ENCODE assay signal across 8 mouse cellular contexts in genomic region chr9:66732791-66733691, GRCm38 (mm10). TPM values are rescaled to one million over a fixed set of nuclear protein-coding genes. Genes with fewer than 3 reads are reported as not detected.
DNase-seq lines count a peak whose midpoint lies in the region; ATAC-seq and TF ChIP-seq lines count a peak whose summit lies in the region.

No protein-coding gene starts in this region.

- no peaks in the 10 kb centered on the region for H3K36me3 ChIP-seq in heart, adult 2 months (ENCODE audit: control insufficient read depth, insufficient read depth, low read length)
- no peaks in the 10 kb centered on the region for H3K36me3 ChIP-seq in heart, embryonic 14.5 days (ENCODE audit: control insufficient read depth, insufficient read depth, low read length)
- H3K36me3 ChIP-seq in liver, embryonic 12.5 days: no peaks in the 10 kb centered on the region

- TF ChIP-seq EP300 in heart, adult 2 months (IDR thresholded peaks at IDR 0.05; ENCODE audit: insufficient read depth, low read depth, low read length): no peak

- peaks cover 2% of the 10 kb centered on the region; the same call in 1 of the 2 replicates for H3K27me3 ChIP-seq in heart, adult 2 months (ENCODE audit: control insufficient read depth, insufficient read depth, low read length)
- H3K27me3 ChIP-seq in heart, embryonic 14.5 days (ENCODE audit: control insufficient read depth, insufficient read depth, low read length): no peaks in the 10 kb centered on the region
- H3K27me3 ChIP-seq in liver, embryonic 12.5 days (replicated peaks): peaks cover 16% of the 10 kb centered on the region

- H3K4me1 ChIP-seq in heart, adult 2 months (ENCODE audit: control insufficient read depth, insufficient read depth, low read length): 0 out of 2 replicates have a peak, but pooled peaks cover 1% of the 10 kb centered on the region
- peaks cover 7 to 16% of the 10 kb centered on the region in 2 experiments; a peak in 3 of 4 replicates for H3K4me1 ChIP-seq in heart, embryonic 14.5 days (ENCODE audit: control insufficient read depth in 2 of 2, insufficient read depth in 2 of 2, low read length in 2 of 2)
- H3K4me1 ChIP-seq in liver, embryonic 12.5 days: 0 out of 2 replicates have a peak, but pooled peaks cover 2% of the 10 kb centered on the region

- H3K4me3 ChIP-seq in heart, adult 2 months: no peak overlapping the region
- no peak overlapping the region for H3K4me3 ChIP-seq in heart, embryonic 14.5 days (ENCODE audit: control insufficient read depth in 1 of 2, insufficient read depth in 1 of 2, low read depth in 1 of 2, low read length in 2 of 2)
- no peak overlapping the region for H3K4me3 ChIP-seq in liver, embryonic 12.5 days

- TF ChIP-seq POLR2A in heart, adult 2 months (IDR thresholded peaks at IDR 0.05; ENCODE audit: insufficient read depth, low read depth, low read length): no peak

- H3K79me2 ChIP-seq in heart, adult 2 months (replicated peaks; ENCODE audit: control insufficient read depth, insufficient read depth, low read length): no peaks in the 10 kb centered on the region

- DNase-seq in heart, adult 2 months: peak; percentile 24 to 28
- no peak for DNase-seq in heart, postnatal 25 days (ENCODE audit: low spot score)
- DNase-seq in cerebellum, adult 8-10 months: peak; percentile 86
- DNase-seq in layer of hippocampus, adult 9-10 months (ENCODE audit: low spot score): peak; percentile 48
- peak; percentile 77 to 78 for DNase-seq in right cerebral cortex, postnatal 36 days (ENCODE audit: low spot score in 2 of 2)
- DNase-seq in T-cell, adult 2 months (ENCODE audit: low spot score): no peak

- H3K27ac ChIP-seq in heart, adult 2 months: no peak overlapping the region
- H3K27ac ChIP-seq in heart, embryonic 14.5 days (replicated peaks in 1 of 2; ENCODE audit: control insufficient read depth in 1 of 2, insufficient read depth in 1 of 2, low read depth in 2 of 2, low read length in 2 of 2): no peak overlapping the region
- no peak overlapping the region for H3K27ac ChIP-seq in liver, embryonic 12.5 days

- WGBS in heart, adult 2 months: 32% methylated on average over 15 of the region's 15 CpGs
- WGBS in heart, embryonic 14.5 days: 17% methylated on average over 15 of the region's 15 CpGs
- WGBS in liver, embryonic 12.5 days (ENCODE audit: insufficient replicate concordance): 35% methylated on average over 15 of the region's 15 CpGs

- intact Hi-C loops in heart, adult 2 months (cut with DNase I): no loop called here
- intact Hi-C loops in heart, postnatal 25 days (cut with DNase I): no loop called here

- no peak for TF ChIP-seq CTCF in heart, adult 2 months (IDR thresholded peaks at IDR 0.05)

- no peak overlapping the region for H3K9ac ChIP-seq in heart, adult 2 months (ENCODE audit: low read depth, low read length)
- H3K9ac ChIP-seq in heart, embryonic 14.5 days (ENCODE audit: low read length): no peak overlapping the region
- no peak overlapping the region for H3K9ac ChIP-seq in liver, embryonic 12.5 days

- H3K9me3 ChIP-seq in heart, embryonic 14.5 days (ENCODE audit: control insufficient read depth, low read length): no peaks in the 10 kb centered on the region
- H3K9me3 ChIP-seq in liver, embryonic 12.5 days (replicated peaks): no peaks in the 10 kb centered on the region

- 0 out of 2 replicates have a peak overlapping the region, but pooled peaks have one; percentile 11 for H3K4me2 ChIP-seq in heart, embryonic 14.5 days (ENCODE audit: low read length)
- no peak overlapping the region for H3K4me2 ChIP-seq in liver, embryonic 12.5 days

- ATAC-seq in heart, embryonic 14.5 days (ENCODE audit: insufficient number of reproducible peaks, insufficient read depth, low FRiP score, low read depth): no peak
- ATAC-seq in liver, embryonic 12.5 days: no peak

RNA-seq across cellular contexts. Expression of gene Car12, which starts 19.6 kb away (rescaled TPM):
- not detected for total RNA-seq in heart, adult 2 months (2021)
- not detected in 2 replicates for polyA plus RNA-seq in heart, adult 2 months (2012; rRNA removed)
- total RNA-seq in heart, postnatal 25 days (2021): not detected
- polyA plus RNA-seq in heart, embryonic 14.5 days (2014; fragmentation: Nextera tagmentation; extraction: Ambion mirVana): 0.26 and 0.42 TPM in 2 replicates
- 0.29 and 0.45 TPM in 2 replicates for polyA plus RNA-seq in liver, embryonic 12.5 days (2016; fragmentation: Nextera tagmentation; extraction: Ambion mirVana)

Comparison
In these comparisons a context has a peak if more than half of its experiments do, and no peak if none do; other contexts are left out.
1. DNase-seq: peak in heart, adult 2 months (2 of 2), cerebellum, adult 8-10 months (single experiment), layer of hippocampus, adult 9-10 months (single experiment) and right cerebral cortex, postnatal 36 days (2 of 2); none in heart, postnatal 25 days (single experiment) and T-cell, adult 2 months (single experiment).